Mouse (Mus musculus) embryonic fibroblast, embryonic 13.5 days (primary cell): Measurements from ENCODE around the gene Kirrel2.
A peak's percentile ranks its signal among the peaks of the same experiment; 100 is the strongest.

Experiments used
- CTCF ChIP-seq: IDR thresholded peaks from 2 replicates; pipeline ENCODE4 v1.5.1; 2011; ENCODE audit warnings: mild to moderate bottlenecking, control low read depth, low read length, moderate library complexity, borderline replicate concordance; ENCODE audit not compliant: insufficient read depth
- POLR2A ChIP-seq: IDR thresholded peaks from 2 replicates; pipeline ENCODE4 v1.6.1; 2011; ENCODE audit warnings: low read depth, mild to moderate bottlenecking, control low read depth, low read length, moderate library complexity

GRCm38 (mm10) chr7:30431793-30432192 is 25.7 kb downstream of the Kirrel2 start:
- TF ChIP-seq POLR2A: no peak
- peak; percentile 36; the same call in 1 of the 2 replicates for TF ChIP-seq CTCF
